Mouse (Mus musculus) liver, embryonic 14.5 days (tissue): ENCODE data around the gene Prdm11.

Source experiments
- CTCF ChIP-seq: IDR thresholded peaks from 2 replicates; pipeline ENCODE4 v1.5.1; 2016; ENCODE audit warnings: antibody characterized with exemption, low read depth, control low read depth
- EP300 ChIP-seq: IDR thresholded peaks from 2 replicates; pipeline ENCODE4 v1.6.1; 2016; ENCODE audit warnings: antibody characterized with exemption, low read depth

- no peak for TF ChIP-seq CTCF
- no peak for TF ChIP-seq EP300
Measured at GRCm38 (mm10) chr2:93048601-93049323, 2.8 kb upstream of the Prdm11 start.
